Mouse (Mus musculus) midbrain, embryonic 10.5 days (tissue): ENCODE measurements around the gene Zfp37. TPM values are rescaled to one million over a fixed set of nuclear protein-coding genes. Genes with fewer than 3 reads are reported as not detected.
"Not testable (repeated sequence)": the region's sequence is repeated elsewhere in the genome, so short reads cannot be mapped to it uniquely, and the experiment has no call there.

ENCODE experiments used
- DNase-seq: peaks from one replicate; pipeline ENCODE4 v3.0.0-alpha.2; 2017; ENCODE audit warnings: low spot score
- H3K27ac ChIP-seq: fragments of 300-500 bp; sonication (generic); replicated peaks from 2 replicates; pipeline ENCODE4 v1.5.1; 2016; ENCODE audit warnings: mild to moderate bottlenecking
- H3K27me3 ChIP-seq: fragments of 300-500 bp; sonication (generic); 2 replicates; pipeline ENCODE4 v1.6.1; 2016; ENCODE audit warnings: low read depth, mild to moderate bottlenecking; ENCODE audit not compliant: poor library complexity, severe bottlenecking
- H3K36me3 ChIP-seq: fragments of 300-500 bp; sonication (generic); 2 replicates; pipeline ENCODE4 v1.6.1; 2016; ENCODE audit warnings: mild to moderate bottlenecking, moderate library complexity
- H3K4me1 ChIP-seq: fragments of 300-500 bp; sonication (generic); 2 replicates; pipeline ENCODE4 v1.6.1; 2016
- H3K4me3 ChIP-seq: fragments of 300-500 bp; sonication (generic); 2 replicates; pipeline ENCODE4 v1.5.1; 2016; ENCODE audit warnings: mild to moderate bottlenecking, moderate library complexity
- H3K9me3 ChIP-seq: fragments of 300-500 bp; sonication (generic); replicated peaks from 2 replicates; pipeline ENCODE4 v1.6.1; 2016; ENCODE audit warnings: mild to moderate bottlenecking
- WGBS: fragments of 180-500 bp; shearing (Covaris S2); methylation state at CpG from one replicate; pipeline ENCODE4 v1.1.7; 2016; 5-methylcytosine and 5-hydroxymethylcytosine counted together
- polyA plus RNA-seq: library from polyadenylated mRNA; unstranded; fragments of >200 nt; fragmentation: Nextera tagmentation; extraction: Ambion mirVana; gene quantifications from 2 replicates; pipeline ENCODE4 v1.2.1, GENCODE M21; 2016

The Zfp37 gene
- polyA plus RNA-seq, 1 experiment from 2014 or later, result 20.3 TPM

- H3K27ac ChIP-seq, result no peak overlapping the region
- peaks cover 33% of the 10 kb centered on the region for H3K9me3 ChIP-seq
- no peak overlapping the region for H3K4me3 ChIP-seq
- H3K27me3 ChIP-seq, result no peaks in the 10 kb centered on the region
- no peak for DNase-seq
- no peaks in the 10 kb centered on the region for H3K4me1 ChIP-seq
- 91% methylated on average over 7 of the region's 7 CpGs for WGBS
- peaks cover 100% of the 10 kb centered on the region for H3K36me3 ChIP-seq
These were observed 30.8 kb downstream of the Zfp37 start for GRCm38 (mm10) chr4:62199923-62200529.

- Histone ChIP-seq H3K36me3 (peaks cover 65% of the 10 kb centered on the region), H3K4me1 (no peaks in the 10 kb centered on the region), H3K9me3 (peaks cover 68% of the 10 kb centered on the region), H3K27ac (no peak overlapping the region), H3K27me3 (no peaks in the 10 kb centered on the region), H3K4me3 (no peak overlapping the region)
- DNase-seq, result no peak
These were observed 42.1 kb downstream of the Zfp37 start for GRCm38 (mm10) chr4:62188778-62189177.

- Histone ChIP-seq H3K9me3 (no peaks in the 10 kb centered on the region), H3K36me3 (no peaks in the 10 kb centered on the region), H3K4me3 (no peak overlapping the region), H3K27ac (no peak overlapping the region), H3K27me3 (no peaks in the 10 kb centered on the region), H3K4me1 (no peaks in the 10 kb centered on the region)
- DNase-seq, result no peak
- 53% methylated on average over 5 of the region's 5 CpGs for WGBS
These were observed 53.6 kb downstream of the Zfp37 start for GRCm38 (mm10) chr4:62177282-62177681.

- Histone ChIP-seq H3K4me3 (no peak overlapping the region), H3K4me1 (no peaks in the 10 kb centered on the region), H3K9me3 (no peaks in the 10 kb centered on the region), H3K27me3 (no peaks in the 10 kb centered on the region), H3K36me3 (no peaks in the 10 kb centered on the region), H3K27ac (no peak overlapping the region)
- DNase-seq, result no peak
- 83% methylated on average over 4 of the region's 4 CpGs for WGBS
These were observed 56.4 kb downstream of the Zfp37 start for GRCm38 (mm10) chr4:62174471-62174870.

GRCm38 (mm10) chr4:62167636-62168035 is 63.2 kb downstream of the Zfp37 start:
- DNase-seq, H3K4me1 ChIP-seq, H3K9me3 ChIP-seq, H3K36me3 ChIP-seq, H3K27me3 ChIP-seq, H3K4me3 ChIP-seq, H3K27ac ChIP-seq: not testable (repeated sequence)
- 93% methylated on average over 13 of the region's 13 CpGs for WGBS

GRCm38 (mm10) chr4:62158401-62158800 is 72.4 kb downstream of the Zfp37 start:
- 87% methylated on average over 1 of the region's 1 CpGs for WGBS

GRCm38 (mm10) chr4:62150811-62151210 is 80.0 kb downstream of the Zfp37 start, which contains the start of gene Mup21:
Gene Mup21 (minus strand): TSS chr4:62150863.
- DNase-seq, result no peak
- Histone ChIP-seq H3K27me3 (no peaks in the 10 kb centered on the region), H3K4me1 (no peaks in the 10 kb centered on the region), H3K27ac (no peak within 1 kb of the TSS), H3K9me3 (peaks cover 5% of the 10 kb centered on the region), H3K4me3 (no peak within 1 kb of the TSS), H3K36me3 (no peaks in the 10 kb centered on the region)
- 83% methylated on average over 2 of the region's 2 CpGs for WGBS

More at GRCm38 (mm10) chr4:62158401-62158800, 72.4 kb downstream of the Zfp37 start:
- Histone ChIP-seq H3K27ac (no peak overlapping the region), H3K27me3 (no peaks in the 10 kb centered on the region), H3K4me1 (no peaks in the 10 kb centered on the region), H3K9me3 (no peaks in the 10 kb centered on the region; the same call in 1 of the 2 replicates), H3K4me3 (no peak overlapping the region), H3K36me3 (no peaks in the 10 kb centered on the region)
- no peak for DNase-seq

Other genes starting within 250 kb of the Zfp37 start
- not detected in 2 replicates for gene Mup20, start 176.9 kb downstream of the Zfp37 start, polyA plus RNA-seq
- gene Mup3, start 143.7 kb downstream of the Zfp37 start, polyA plus RNA-seq, result not detected in 2 replicates
- not detected in 2 replicates for gene Mup21, start 80.2 kb downstream of the Zfp37 start, polyA plus RNA-seq
- 12.1 and 12.4 TPM in 2 replicates for gene Slc31a2, start 31.5 kb upstream of the Zfp37 start, polyA plus RNA-seq
- gene Fkbp15, start 129.5 kb upstream of the Zfp37 start, polyA plus RNA-seq, result 17.6 and 21.1 TPM in 2 replicates
- gene Slc31a1, start 129.7 kb upstream of the Zfp37 start, polyA plus RNA-seq, result 54.9 and 57.7 TPM in 2 replicates
- 175 and 185 TPM in 2 replicates for gene Cdc26, start 177.6 kb upstream of the Zfp37 start, polyA plus RNA-seq
- gene Prpf4, start 177.8 kb upstream of the Zfp37 start, polyA plus RNA-seq, result 34.3 and 35.2 TPM in 2 replicates
- gene Rnf183, start 204.2 kb upstream of the Zfp37 start, polyA plus RNA-seq, result not detected in 2 replicates
- 10.1 and 12.6 TPM in 2 replicates for gene Wdr31, start 239.8 kb upstream of the Zfp37 start, polyA plus RNA-seq
- 0.47 and 0.57 TPM in 2 replicates for gene Bspry, start 249.0 kb upstream of the Zfp37 start, polyA plus RNA-seq